Mouse (Mus musculus): ENCODE measurements at regions not wholly inside any gene's neighbourhood (a gene's known extent, or its start where the extent isn't known, plus 50 kb on each side); places are given as distances from the start of the nearest gene placed in this dataset.
A peak's percentile ranks its signal among the peaks of the same experiment; 100 is the strongest.

- H3K9me3 ChIP-seq (ENCODE audit: low read length): no peaks in the 10 kb centered on the region
- no peaks in the 10 kb centered on the region for H3K36me3 ChIP-seq (replicated peaks; ENCODE audit: insufficient read depth, low read length)
- H3K27ac ChIP-seq (ENCODE audit: low read depth): no peak overlapping the region
- no peak overlapping the region for H3K4me3 ChIP-seq (ENCODE audit: low read depth, low read length)
- 40% methylated on average over 13 of the region's 13 CpGs for WGBS (ENCODE audit: insufficient replicate concordance)
- ATAC-seq (no peak), DNase-seq (no peak)
- TF ChIP-seq EP300 (IDR thresholded peaks at IDR 0.05; ENCODE audit: low read depth) (no peak), CTCF (IDR thresholded peaks at IDR 0.05; ENCODE audit: low read depth) (no peak)
- H3K4me2 ChIP-seq (ENCODE audit: low read depth, low read length): no peak overlapping the region
- H3K27me3 ChIP-seq (ENCODE audit: insufficient read depth, low read length): no peaks in the 10 kb centered on the region
- H3K4me1 ChIP-seq (ENCODE audit: insufficient read depth): no peaks in the 10 kb centered on the region
- no peak overlapping the region for H3K9ac ChIP-seq (replicated peaks)
Observed at GRCm38 (mm10) chr3:127958919-127959684, 63.0 kb upstream of the Fam241a start.

GRCm38 (mm10) chr3:127954856-127955255 is 58.7 kb upstream of the Fam241a start:
- no peaks in the 10 kb centered on the region for H3K4me1 ChIP-seq (ENCODE audit: insufficient read depth)
- no peak for DNase-seq
- TF ChIP-seq EP300 (IDR thresholded peaks at IDR 0.05; ENCODE audit: low read depth): no peak
- TF ChIP-seq CTCF (IDR thresholded peaks at IDR 0.05; ENCODE audit: low read depth): no peak
- ATAC-seq: no peak
- H3K4me3 ChIP-seq (ENCODE audit: low read depth, low read length): no peak overlapping the region
- WGBS (ENCODE audit: insufficient replicate concordance): 88% methylated on average over 4 of the region's 4 CpGs
- H3K27me3 ChIP-seq (ENCODE audit: insufficient read depth, low read length): no peaks in the 10 kb centered on the region
- no peak overlapping the region for H3K4me2 ChIP-seq (ENCODE audit: low read depth, low read length)
- no peak overlapping the region for H3K27ac ChIP-seq (ENCODE audit: low read depth)
- H3K9me3 ChIP-seq (ENCODE audit: low read length): no peaks in the 10 kb centered on the region
- H3K9ac ChIP-seq (replicated peaks): no peak overlapping the region
- no peaks in the 10 kb centered on the region for H3K36me3 ChIP-seq (replicated peaks; ENCODE audit: insufficient read depth, low read length)

DNA sequence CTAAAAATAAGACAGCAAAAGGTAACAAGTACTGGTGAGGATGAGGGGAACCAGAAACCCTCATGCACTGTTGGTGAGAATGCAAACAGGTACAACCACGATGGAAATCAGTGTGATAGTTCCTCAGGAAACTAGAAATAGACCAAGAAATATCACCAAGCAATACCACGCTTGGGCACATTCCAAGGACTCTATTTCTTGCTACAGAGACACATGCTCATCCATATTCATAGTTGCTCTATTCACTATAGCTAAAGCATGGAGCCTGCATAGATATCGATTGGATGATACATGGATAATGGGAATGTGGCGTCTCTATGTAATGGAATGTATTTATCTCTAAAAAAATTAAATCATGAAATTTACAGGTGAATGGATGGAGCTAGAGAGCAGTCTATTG is 57.5 kb upstream of the Fam241a start:
- Histone ChIP-seq H3K4me2 (ENCODE audit: low read depth, low read length) (no peak overlapping the region), H3K9me3 (ENCODE audit: low read length) (no peaks in the 10 kb centered on the region), H3K27ac (ENCODE audit: low read depth) (no peak overlapping the region), H3K36me3 (replicated peaks; ENCODE audit: insufficient read depth, low read length) (no peaks in the 10 kb centered on the region), H3K27me3 (ENCODE audit: insufficient read depth, low read length) (no peaks in the 10 kb centered on the region), H3K4me1 (ENCODE audit: insufficient read depth) (no peaks in the 10 kb centered on the region), H3K4me3 (ENCODE audit: low read depth, low read length) (no peak overlapping the region), H3K9ac (replicated peaks) (no peak overlapping the region)
- 80% methylated on average over 4 of the region's 4 CpGs for WGBS (ENCODE audit: insufficient replicate concordance)
- DNase-seq: no peak
- ATAC-seq: no peak
- no peak for TF ChIP-seq EP300 (IDR thresholded peaks at IDR 0.05; ENCODE audit: low read depth)
- TF ChIP-seq CTCF (IDR thresholded peaks at IDR 0.05; ENCODE audit: low read depth): no peak

GRCm38 (mm10) chr3:127948898-127949620 is 52.9 kb upstream of the Fam241a start:
- 37% methylated on average over 6 of the region's 6 CpGs for WGBS (ENCODE audit: insufficient replicate concordance)
- Histone ChIP-seq H3K9me3 (ENCODE audit: low read length) (no peaks in the 10 kb centered on the region), H3K27me3 (ENCODE audit: insufficient read depth, low read length) (no peaks in the 10 kb centered on the region), H3K4me3 (ENCODE audit: low read depth, low read length) (no peak overlapping the region), H3K9ac (replicated peaks) (no peak overlapping the region), H3K36me3 (replicated peaks; ENCODE audit: insufficient read depth, low read length) (no peaks in the 10 kb centered on the region), H3K27ac (ENCODE audit: low read depth) (no peak overlapping the region), H3K4me2 (ENCODE audit: low read depth, low read length) (no peak overlapping the region), H3K4me1 (ENCODE audit: insufficient read depth) (no peaks in the 10 kb centered on the region)
- ATAC-seq (peak; percentile 85), DNase-seq (peak; percentile 45)
- TF ChIP-seq CTCF (IDR thresholded peaks at IDR 0.05; ENCODE audit: low read depth) (peak; percentile 82), EP300 (IDR thresholded peaks at IDR 0.05; ENCODE audit: low read depth) (no peak)

DNA sequence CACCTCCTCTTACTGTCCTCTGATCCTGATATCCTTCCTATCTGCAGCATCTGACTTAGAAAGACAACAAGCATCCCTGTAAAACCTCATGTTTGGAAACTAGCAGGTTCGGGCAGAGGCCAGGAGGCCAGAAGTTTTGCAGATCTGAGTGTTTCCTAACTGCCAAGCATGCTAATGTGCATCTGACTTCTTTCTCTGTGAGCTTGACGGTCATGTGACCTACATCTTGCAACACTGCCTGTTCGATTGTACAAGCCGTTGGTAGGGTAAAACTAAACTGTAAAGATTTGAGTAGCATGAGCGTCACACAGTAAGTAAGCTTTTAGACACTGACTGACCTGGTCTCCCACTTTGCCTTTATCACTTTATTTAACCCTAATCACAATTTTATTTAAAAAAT is 52.2 kb upstream of the Fam241a start:
- ATAC-seq (peak; percentile 84), DNase-seq (peak; percentile 55)
- Histone ChIP-seq H3K27ac (ENCODE audit: low read depth) (no peak overlapping the region), H3K4me2 (ENCODE audit: low read depth, low read length) (no peak overlapping the region), H3K36me3 (replicated peaks; ENCODE audit: insufficient read depth, low read length) (no peaks in the 10 kb centered on the region), H3K9ac (replicated peaks) (no peak overlapping the region), H3K4me3 (ENCODE audit: low read depth, low read length) (no peak overlapping the region), H3K27me3 (ENCODE audit: insufficient read depth, low read length) (no peaks in the 10 kb centered on the region), H3K4me1 (ENCODE audit: insufficient read depth) (no peaks in the 10 kb centered on the region), H3K9me3 (ENCODE audit: low read length) (no peaks in the 10 kb centered on the region)
- TF ChIP-seq CTCF (IDR thresholded peaks at IDR 0.05; ENCODE audit: low read depth) (no peak), EP300 (IDR thresholded peaks at IDR 0.05; ENCODE audit: low read depth) (no peak)
- 38% methylated on average over 5 of the region's 5 CpGs for WGBS (ENCODE audit: insufficient replicate concordance)
